In genomic region chr19:6058966-6059365, GRCm38 (mm10) we compare ENCODE assay signal across 8 mouse cellular contexts. TPM values are rescaled to one million over a fixed set of nuclear protein-coding genes. Genes with fewer than 3 reads are reported as not detected.
DNase-seq lines count a peak whose midpoint lies in the region; ATAC-seq and TF ChIP-seq lines count a peak whose summit lies in the region.

No protein-coding gene starts in this region.

- H3K4me3 ChIP-seq in C2C12 (ENCODE audit: insufficient read depth, poor library complexity, severe bottlenecking), result peak overlapping the region; percentile 98
- peak overlapping the region; percentile 87 for H3K4me3 ChIP-seq in forebrain, embryonic 15.5 days
- H3K4me3 ChIP-seq in liver, embryonic 12.5 days, result peak overlapping the region; percentile 95

- peaks cover 23% of the 10 kb centered on the region for H3K36me3 ChIP-seq in C2C12 (ENCODE audit: control insufficient read depth, insufficient read depth)
- H3K36me3 ChIP-seq in forebrain, embryonic 15.5 days, result peaks cover 28% of the 10 kb centered on the region
- peaks cover 55% of the 10 kb centered on the region for H3K36me3 ChIP-seq in liver, embryonic 12.5 days

- H3K4me2 ChIP-seq in forebrain, embryonic 15.5 days (replicated peaks), result peak overlapping the region; percentile 78
- peak overlapping the region; percentile 86 for H3K4me2 ChIP-seq in liver, embryonic 12.5 days

- DNase-seq in cerebellum, adult 9-11 months, result peak; percentile 37
- no peak for DNase-seq in cerebellum, postnatal 36 days
- DNase-seq in urinary bladder, postnatal 25 days (ENCODE audit: low spot score), result no peak

- no peak for TF ChIP-seq CTCF in C2C12 (IDR thresholded peaks at IDR 0.05; ENCODE audit: control insufficient read depth, insufficient read depth, insufficient read length)

- no peak overlapping the region; the same call in 1 of the 2 replicates for H3K9ac ChIP-seq in forebrain, embryonic 15.5 days (replicated peaks)
- H3K9ac ChIP-seq in liver, embryonic 12.5 days, result peak overlapping the region; percentile 94

- H3K27ac ChIP-seq in forebrain, embryonic 15.5 days (replicated peaks), result no peak overlapping the region
- H3K27ac ChIP-seq in liver, embryonic 12.5 days, result peak overlapping the region; percentile 86

- 87% methylated on average over 5 of the region's 5 CpGs for WGBS in forebrain, embryonic 15.5 days
- WGBS in liver, embryonic 12.5 days (ENCODE audit: insufficient replicate concordance), result 59% methylated on average over 5 of the region's 5 CpGs

- peak overlapping the region; percentile 62 for H3ac ChIP-seq in C2C12 (ENCODE audit: control insufficient read depth, insufficient read length, low read depth)

- no peaks in the 10 kb centered on the region for H3K9me3 ChIP-seq in forebrain, embryonic 15.5 days
- H3K9me3 ChIP-seq in liver, embryonic 12.5 days (replicated peaks), result no peaks in the 10 kb centered on the region

- peaks cover 50% of the 10 kb centered on the region for H3K79me3 ChIP-seq in C2C12 (ENCODE audit: low read depth)

- peaks cover 49% of the 10 kb centered on the region for H3K4me1 ChIP-seq in forebrain, embryonic 15.5 days
- peaks cover 61% of the 10 kb centered on the region for H3K4me1 ChIP-seq in liver, embryonic 12.5 days

- H3K79me2 ChIP-seq in C2C12 (ENCODE audit: control insufficient read depth, insufficient read depth), result peaks cover 76% of the 10 kb centered on the region

- no peak for ATAC-seq in forebrain, embryonic 15.5 days (replicated peaks)
- ATAC-seq in liver, embryonic 12.5 days, result no peak
- no peak for ATAC-seq in granulocyte monocyte progenitor cell, adult 5-6 weeks (replicated peaks; ENCODE audit: poor library complexity, severe bottlenecking)
- ATAC-seq in frontal cortex, adult (ENCODE audit: low TSS enrichment), result no peak

- no peaks in the 10 kb centered on the region for H3K27me3 ChIP-seq in C2C12 (ENCODE audit: control insufficient read depth, insufficient read depth, insufficient read length)
- H3K27me3 ChIP-seq in forebrain, embryonic 15.5 days, result no peaks in the 10 kb centered on the region
- H3K27me3 ChIP-seq in liver, embryonic 12.5 days (replicated peaks), result no peaks in the 10 kb centered on the region

TF ChIP-seq in C2C12, 6 proteins besides CTCF, POLR2A, EP300 and RAD21:
- no peak for TF ChIP-seq MAX (IDR thresholded peaks at IDR 0.05)
- no peak for TF ChIP-seq MYOG (IDR thresholded peaks at IDR 0.05; ENCODE audit: control insufficient read depth, extremely low read depth, insufficient read length)
- TF ChIP-seq MYOD1 (IDR thresholded peaks at IDR 0.05; ENCODE audit: control insufficient read depth, insufficient read length, low read depth), result no peak
- TF ChIP-seq CEBPB (IDR thresholded peaks at IDR 0.05; ENCODE audit: low read depth), result no peak
- TF ChIP-seq USF1 (IDR thresholded peaks at IDR 0.05; ENCODE audit: low read depth), result no peak
- no peak for TF ChIP-seq FOSL1 (IDR thresholded peaks at IDR 0.05; ENCODE audit: insufficient read depth, low read length, poor library complexity, severe bottlenecking)

RNA-seq across cellular contexts. Expression of gene Fau, which starts 1.3 kb away (rescaled TPM):
- 2,541 TPM for polyA plus RNA-seq in C2C12 (2012; fragmentation: generic; extraction: Trizol)
- polyA plus RNA-seq in forebrain, embryonic 15.5 days (2015; fragmentation: Nextera tagmentation; extraction: Ambion mirVana), result 582 and 618 TPM in 2 replicates
- polyA plus RNA-seq in liver, embryonic 12.5 days (2016; fragmentation: Nextera tagmentation; extraction: Ambion mirVana), result 699 and 700 TPM in 2 replicates
- 2,326 and 2,717 TPM in 2 replicates for total RNA-seq in granulocyte monocyte progenitor cell, adult 5-6 weeks (2014; fragmentation: Nextera tagmentation)
- total RNA-seq in granulocyte monocyte progenitor cell, adult 5-6 weeks (2017), result 1,639 and 2,001 TPM in 2 replicates

RNA-seq across cellular contexts. Expression of gene Mrpl49, which starts 1.4 kb away (rescaled TPM):
- 60.0 TPM for polyA plus RNA-seq in C2C12 (2012; fragmentation: generic; extraction: Trizol)
- 71.5 and 72.4 TPM in 2 replicates for polyA plus RNA-seq in forebrain, embryonic 15.5 days (2015; fragmentation: Nextera tagmentation; extraction: Ambion mirVana)
- polyA plus RNA-seq in liver, embryonic 12.5 days (2016; fragmentation: Nextera tagmentation; extraction: Ambion mirVana), result 58.0 and 62.7 TPM in 2 replicates
- total RNA-seq in granulocyte monocyte progenitor cell, adult 5-6 weeks (2014; fragmentation: Nextera tagmentation), result 39.7 and 52.3 TPM in 2 replicates
- total RNA-seq in granulocyte monocyte progenitor cell, adult 5-6 weeks (2017), result 45.2 and 46.1 TPM in 2 replicates

RNA-seq across cellular contexts. Expression of gene Znhit2, which starts 2.0 kb away (rescaled TPM):
- 49.8 TPM for polyA plus RNA-seq in C2C12 (2012; fragmentation: generic; extraction: Trizol)
- polyA plus RNA-seq in forebrain, embryonic 15.5 days (2015; fragmentation: Nextera tagmentation; extraction: Ambion mirVana), result 33.0 and 35.9 TPM in 2 replicates
- polyA plus RNA-seq in liver, embryonic 12.5 days (2016; fragmentation: Nextera tagmentation; extraction: Ambion mirVana), result 31.1 and 31.8 TPM in 2 replicates
- 5.0 and 17.6 TPM in 2 replicates for total RNA-seq in granulocyte monocyte progenitor cell, adult 5-6 weeks (2014; fragmentation: Nextera tagmentation)
- 13.7 and 17.6 TPM in 2 replicates for total RNA-seq in granulocyte monocyte progenitor cell, adult 5-6 weeks (2017)

RNA-seq across cellular contexts. Expression of gene Tm7sf2, which starts 9.2 kb away (rescaled TPM):
- 14.7 TPM for polyA plus RNA-seq in C2C12 (2012; fragmentation: generic; extraction: Trizol)
- 34.9 and 36.3 TPM in 2 replicates for polyA plus RNA-seq in forebrain, embryonic 15.5 days (2015; fragmentation: Nextera tagmentation; extraction: Ambion mirVana)
- 30.0 and 31.4 TPM in 2 replicates for polyA plus RNA-seq in liver, embryonic 12.5 days (2016; fragmentation: Nextera tagmentation; extraction: Ambion mirVana)
- total RNA-seq in granulocyte monocyte progenitor cell, adult 5-6 weeks (2014; fragmentation: Nextera tagmentation), result 14.4 and 19.3 TPM in 2 replicates
- 3.4 and 4.0 TPM in 2 replicates for total RNA-seq in granulocyte monocyte progenitor cell, adult 5-6 weeks (2017)

RNA-seq across cellular contexts. Expression of gene Syvn1, which starts 12.6 kb away (rescaled TPM):
- polyA plus RNA-seq in C2C12 (2012; fragmentation: generic; extraction: Trizol), result 18.7 TPM
- 25.7 and 26.5 TPM in 2 replicates for polyA plus RNA-seq in forebrain, embryonic 15.5 days (2015; fragmentation: Nextera tagmentation; extraction: Ambion mirVana)
- 17.4 and 19.4 TPM in 2 replicates for polyA plus RNA-seq in liver, embryonic 12.5 days (2016; fragmentation: Nextera tagmentation; extraction: Ambion mirVana)
- total RNA-seq in granulocyte monocyte progenitor cell, adult 5-6 weeks (2014; fragmentation: Nextera tagmentation), result 33.6 and 46.5 TPM in 2 replicates
- total RNA-seq in granulocyte monocyte progenitor cell, adult 5-6 weeks (2017), result 3.8 and 8.2 TPM in 2 replicates
